Mouse (Mus musculus): ENCODE data around the gene Tsnax. TPM values are rescaled to one million over a fixed set of nuclear protein-coding genes. Genes with fewer than 3 reads are reported as not detected.

The Tsnax gene
- polyA plus RNA-seq, 1 experiment from 2014 or later, result 48.3 TPM

DNA sequence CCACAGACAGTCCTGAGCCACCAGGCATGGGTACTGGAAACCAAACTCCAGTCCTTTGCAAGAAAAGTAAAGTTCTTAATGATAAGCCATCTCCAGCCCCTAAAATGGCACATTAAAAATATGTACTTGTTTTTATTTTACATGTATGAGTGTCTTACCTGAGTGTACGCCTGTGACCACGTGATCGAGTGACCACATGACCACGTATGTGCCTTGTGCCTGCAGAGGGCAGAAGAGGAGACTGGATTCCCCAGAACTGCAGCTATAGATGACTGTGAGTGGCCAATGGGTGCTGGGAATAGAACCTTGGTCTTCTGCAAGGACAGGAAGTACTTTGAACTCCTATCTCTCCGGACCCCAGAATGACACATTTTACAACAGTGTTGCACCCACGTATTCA, 36.6 kb upstream of the Tsnax start:
- WGBS, result 80% methylated on average over 6 of the region's 6 CpGs
- no peak overlapping the region for H3K4me3 ChIP-seq (ENCODE audit: low read depth, low read length)
- no peak for TF ChIP-seq CTCF (IDR thresholded peaks at IDR 0.05; ENCODE audit: low read depth)
- no peaks in the 10 kb centered on the region for H3K27me3 ChIP-seq (replicated peaks; ENCODE audit: control insufficient read depth, insufficient read depth, low read length)
- H3K4me2 ChIP-seq (replicated peaks; ENCODE audit: low read depth), result no peak overlapping the region
- no peaks in the 10 kb centered on the region for H3K36me3 ChIP-seq (ENCODE audit: control insufficient read depth, insufficient read depth)
- 0 out of 2 replicates have a peak, but pooled peaks cover 2% of the 10 kb centered on the region for H3K9me3 ChIP-seq (ENCODE audit: control insufficient read depth)
- no peak overlapping the region for H3K27ac ChIP-seq (ENCODE audit: low read depth, low read length)
- H3K9ac ChIP-seq (ENCODE audit: low read depth, low read length), result no peak overlapping the region
- no peak for ATAC-seq
- H3K4me1 ChIP-seq (replicated peaks; ENCODE audit: control insufficient read depth, insufficient read depth, low read length), result no peaks in the 10 kb centered on the region

GRCm38 (mm10) chr8:124978026-124978425, 34.8 kb upstream of the Tsnax start:
- Histone ChIP-seq H3K4me2 (replicated peaks; ENCODE audit: low read depth) (no peak overlapping the region), H3K27ac (ENCODE audit: low read depth, low read length) (no peak overlapping the region), H3K4me3 (ENCODE audit: low read depth, low read length) (no peak overlapping the region), H3K36me3 (ENCODE audit: control insufficient read depth, insufficient read depth) (no peaks in the 10 kb centered on the region), H3K4me1 (replicated peaks; ENCODE audit: control insufficient read depth, insufficient read depth, low read length) (no peaks in the 10 kb centered on the region), H3K27me3 (replicated peaks; ENCODE audit: control insufficient read depth, insufficient read depth, low read length) (no peaks in the 10 kb centered on the region), H3K9me3 (ENCODE audit: control insufficient read depth) (0 out of 2 replicates have a peak, but pooled peaks cover 2% of the 10 kb centered on the region), H3K9ac (ENCODE audit: low read depth, low read length) (no peak overlapping the region)
- WGBS, result 79% methylated on average over 7 of the region's 7 CpGs
- no peak for TF ChIP-seq CTCF (IDR thresholded peaks at IDR 0.05; ENCODE audit: low read depth)
- ATAC-seq, result no peak

DNA sequence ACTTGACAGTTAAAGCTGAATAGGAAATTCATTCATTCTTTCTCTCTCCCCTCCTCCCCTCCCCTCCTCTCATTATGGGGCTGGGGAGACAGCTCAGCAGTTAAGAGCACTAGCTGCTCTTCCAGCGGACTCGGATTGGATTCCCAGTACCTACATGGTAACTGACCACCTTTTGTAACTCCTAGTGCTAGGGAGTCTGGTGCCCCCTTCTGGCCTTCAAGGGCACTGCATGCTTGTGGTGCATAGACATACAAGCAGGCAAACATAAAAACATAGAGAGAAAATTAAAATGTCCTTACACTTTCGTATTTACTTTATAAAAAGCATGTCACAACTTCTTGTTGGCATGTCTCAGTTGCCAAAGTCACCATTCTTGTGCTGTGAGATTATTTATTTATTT, 32.8 kb upstream of the Tsnax start:
- Histone ChIP-seq H3K9me3 (ENCODE audit: control insufficient read depth) (0 out of 2 replicates have a peak, but pooled peaks cover 2% of the 10 kb centered on the region), H3K9ac (ENCODE audit: low read depth, low read length) (no peak overlapping the region), H3K27ac (ENCODE audit: low read depth, low read length) (no peak overlapping the region), H3K4me2 (replicated peaks; ENCODE audit: low read depth) (no peak overlapping the region), H3K36me3 (ENCODE audit: control insufficient read depth, insufficient read depth) (no peaks in the 10 kb centered on the region), H3K4me1 (replicated peaks; ENCODE audit: control insufficient read depth, insufficient read depth, low read length) (no peaks in the 10 kb centered on the region), H3K4me3 (ENCODE audit: low read depth, low read length) (no peak overlapping the region), H3K27me3 (replicated peaks; ENCODE audit: control insufficient read depth, insufficient read depth, low read length) (no peaks in the 10 kb centered on the region)
- TF ChIP-seq CTCF (IDR thresholded peaks at IDR 0.05; ENCODE audit: low read depth), result peak; percentile 54
- 98% methylated on average over 3 of the region's 3 CpGs for WGBS
- ATAC-seq, result no peak

- H3K4me3 ChIP-seq (ENCODE audit: low read depth, low read length), result no peak overlapping the region
- H3K4me2 ChIP-seq (replicated peaks; ENCODE audit: low read depth), result no peak overlapping the region
- H3K36me3 ChIP-seq (ENCODE audit: control insufficient read depth, insufficient read depth), result no peaks in the 10 kb centered on the region
- TF ChIP-seq CTCF (IDR thresholded peaks at IDR 0.05; ENCODE audit: low read depth), result peak; percentile 24
- H3K9ac ChIP-seq (ENCODE audit: low read depth, low read length), result no peak overlapping the region
- H3K27ac ChIP-seq (ENCODE audit: low read depth, low read length), result no peak overlapping the region
- 83% methylated on average over 8 of the region's 8 CpGs for WGBS
- no peaks in the 10 kb centered on the region for H3K27me3 ChIP-seq (replicated peaks; ENCODE audit: control insufficient read depth, insufficient read depth, low read length)
- 0 out of 2 replicates have a peak, but pooled peaks cover 2% of the 10 kb centered on the region for H3K9me3 ChIP-seq (ENCODE audit: control insufficient read depth)
- no peaks in the 10 kb centered on the region for H3K4me1 ChIP-seq (replicated peaks; ENCODE audit: control insufficient read depth, insufficient read depth, low read length)
- ATAC-seq, result no peak
Observed at GRCm38 (mm10) chr8:124980828-124981227, 32.0 kb upstream of the Tsnax start.

DNA sequence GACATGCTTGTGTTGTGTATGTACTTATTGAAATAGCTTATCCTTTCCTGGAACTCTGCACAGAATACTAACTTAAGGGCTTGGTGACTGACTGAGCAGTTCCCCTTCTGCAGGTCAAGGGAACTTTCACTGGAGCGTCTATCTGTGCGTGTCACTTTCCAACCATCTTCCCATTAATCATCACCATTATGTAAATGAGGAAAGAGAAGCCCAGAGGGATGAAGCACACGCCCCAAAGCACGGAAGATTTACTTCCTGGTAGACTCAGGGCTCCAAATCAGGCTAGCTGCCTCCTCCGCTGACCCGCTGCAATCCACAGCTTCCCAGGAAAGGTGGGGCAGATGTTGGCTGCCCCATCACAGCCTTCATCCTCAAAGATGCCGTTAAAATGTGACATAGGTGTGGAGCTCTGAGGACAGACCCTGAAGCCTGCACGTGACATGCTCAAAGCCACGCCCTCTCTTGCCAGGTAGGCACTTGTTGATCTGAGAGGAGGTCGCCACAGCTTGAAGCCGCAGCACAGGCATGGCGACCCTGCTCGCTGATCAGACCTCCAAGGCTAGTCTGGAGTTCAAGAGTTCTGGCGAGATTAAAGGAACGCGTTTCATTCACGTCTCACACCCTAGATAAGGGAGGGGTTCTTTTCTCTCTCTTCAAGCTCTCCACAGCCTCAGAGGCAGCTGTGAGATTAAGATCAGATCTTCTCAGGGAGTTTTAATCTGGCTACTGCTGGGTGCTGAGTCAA, 21.7 kb upstream of the Tsnax start:
- Histone ChIP-seq H3K36me3 (ENCODE audit: control insufficient read depth, insufficient read depth) (no peaks in the 10 kb centered on the region), H3K4me3 (ENCODE audit: low read depth, low read length) (peak overlapping the region; percentile 31), H3K27me3 (replicated peaks; ENCODE audit: control insufficient read depth, insufficient read depth, low read length) (no peaks in the 10 kb centered on the region; the same call in 1 of the 2 replicates), H3K4me1 (replicated peaks; ENCODE audit: control insufficient read depth, insufficient read depth, low read length) (no peaks in the 10 kb centered on the region), H3K9me3 (ENCODE audit: control insufficient read depth) (no peaks in the 10 kb centered on the region), H3K9ac (ENCODE audit: low read depth, low read length) (no peak overlapping the region), H3K27ac (ENCODE audit: low read depth, low read length) (no peak overlapping the region), H3K4me2 (replicated peaks; ENCODE audit: low read depth) (peak overlapping the region; percentile 63)
- WGBS, result 6% methylated on average over 17 of the region's 17 CpGs
- no peak for TF ChIP-seq CTCF (IDR thresholded peaks at IDR 0.05; ENCODE audit: low read depth)
- ATAC-seq, result no peak

DNA sequence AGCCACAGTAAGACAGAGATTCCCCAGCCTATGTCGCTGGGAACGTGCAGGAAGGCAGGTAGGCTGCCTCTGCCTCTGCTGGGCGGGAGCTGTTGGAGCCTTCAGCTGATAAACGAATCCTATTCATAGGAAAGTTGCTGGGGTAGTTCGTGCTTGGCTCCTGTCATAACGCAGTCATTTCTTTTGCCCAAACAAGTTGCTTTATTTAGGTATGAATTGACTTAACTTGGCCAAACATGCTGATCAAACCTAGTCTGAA, 21.2 kb upstream of the Tsnax start:
- Histone ChIP-seq H3K9ac (ENCODE audit: low read depth, low read length) (no peak overlapping the region), H3K27ac (ENCODE audit: low read depth, low read length) (no peak overlapping the region), H3K4me3 (ENCODE audit: low read depth, low read length) (peak overlapping the region; percentile 31; the same call in 1 of the 2 replicates), H3K27me3 (replicated peaks; ENCODE audit: control insufficient read depth, insufficient read depth, low read length) (no peaks in the 10 kb centered on the region; the same call in 1 of the 2 replicates), H3K9me3 (ENCODE audit: control insufficient read depth) (no peaks in the 10 kb centered on the region), H3K4me1 (replicated peaks; ENCODE audit: control insufficient read depth, insufficient read depth, low read length) (no peaks in the 10 kb centered on the region), H3K4me2 (replicated peaks; ENCODE audit: low read depth) (peak overlapping the region; percentile 63), H3K36me3 (ENCODE audit: control insufficient read depth, insufficient read depth) (no peaks in the 10 kb centered on the region)
- WGBS, result 13% methylated on average over 6 of the region's 6 CpGs
- TF ChIP-seq CTCF (IDR thresholded peaks at IDR 0.05; ENCODE audit: low read depth), result no peak
- ATAC-seq, result no peak

All from intestine, postnatal 0 days (tissue).